Mouse (Mus musculus): Measurements from ENCODE around the gene Hdhd3. TPM values are rescaled to one million over a fixed set of nuclear protein-coding genes. Genes with fewer than 3 reads are reported as not detected.

Hdhd3 gene
- polyA plus RNA-seq, 2 experiments = 7.6 to 15.0 TPM

DNA sequence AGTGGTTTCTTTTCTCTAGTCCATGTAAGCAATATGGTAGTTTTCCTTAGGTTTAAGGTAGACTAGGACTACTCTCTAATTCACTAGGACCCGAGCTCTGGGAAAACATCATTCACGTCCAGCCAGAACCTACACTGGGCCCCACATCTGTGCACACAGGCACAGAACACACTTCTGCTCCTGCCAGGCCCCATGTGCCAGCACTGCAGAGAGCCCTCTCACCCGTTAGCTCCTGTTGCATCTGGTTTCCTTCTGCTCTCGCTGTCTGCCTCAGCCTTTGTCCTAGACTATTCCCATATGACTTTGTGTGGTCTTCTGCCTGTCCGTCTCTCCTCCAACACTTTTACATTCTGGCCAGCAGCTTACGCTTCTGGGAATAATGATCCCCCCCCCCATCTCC is 30.5 kb upstream of the Hdhd3 start:
- no peak overlapping the region for H3K4me2 ChIP-seq (replicated peaks; ENCODE audit: low read depth, low read length, severe bottlenecking)
- peak; percentile 6 for DNase-seq (ENCODE audit: low spot score)
- 50% methylated on average over 6 of the region's 6 CpGs for WGBS
- no peak overlapping the region; the same call in 1 of the 2 replicates for H3K27ac ChIP-seq (replicated peaks; ENCODE audit: low read depth, low read length)
- H3K27me3 ChIP-seq (ENCODE audit: control insufficient read depth, insufficient read depth, low read length) = no peaks in the 10 kb centered on the region
- no peak for TF ChIP-seq POLR2A (IDR thresholded peaks at IDR 0.05; ENCODE audit: borderline replicate concordance, extremely low read depth, insufficient read depth, insufficient read length)
- peaks cover 7% of the 10 kb centered on the region for H3K4me1 ChIP-seq (ENCODE audit: control insufficient read depth, insufficient read depth, low read length)
- H3K9ac ChIP-seq (ENCODE audit: low read depth, low read length, severe bottlenecking) = no peak overlapping the region
- no peaks in the 10 kb centered on the region for H3K9me3 ChIP-seq (ENCODE audit: control insufficient read depth, low read length)
- no peaks in the 10 kb centered on the region for H3K36me3 ChIP-seq (ENCODE audit: control insufficient read depth, insufficient read depth, low read length)
- ATAC-seq (ENCODE audit: low FRiP score, low read depth) = no peak
- H3K4me3 ChIP-seq (replicated peaks; ENCODE audit: low read length) = no peak overlapping the region

DNA sequence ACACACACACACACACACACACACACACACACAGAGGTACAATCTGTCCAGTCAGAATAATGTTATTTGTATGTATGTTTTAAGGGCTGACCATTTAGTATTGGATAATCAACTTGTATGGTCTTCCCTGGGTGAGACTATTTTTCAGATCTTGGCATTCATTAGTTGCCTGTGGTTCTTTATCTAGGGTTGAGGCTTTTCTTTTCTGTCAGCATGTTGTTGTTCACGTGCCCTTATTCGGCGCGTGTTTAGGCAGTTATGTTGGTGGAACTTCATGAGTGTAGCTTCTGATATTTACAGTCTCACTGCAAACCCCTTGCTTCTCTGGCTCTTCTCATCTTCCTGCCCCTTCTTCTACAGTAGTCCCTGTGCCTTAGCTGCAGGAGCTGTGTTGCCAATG is 24.4 kb upstream of the Hdhd3 start:
- no peak for ATAC-seq (ENCODE audit: low FRiP score, low read depth)

GRCm38 (mm10) chr4:62526256-62526655 is 23.0 kb upstream of the Hdhd3 start:
- no peak for DNase-seq (ENCODE audit: low spot score)
- Histone ChIP-seq H3K9me3 (ENCODE audit: control insufficient read depth, low read length) (no peaks in the 10 kb centered on the region), H3K27me3 (ENCODE audit: control insufficient read depth, insufficient read depth, low read length) (no peaks in the 10 kb centered on the region), H3K4me2 (replicated peaks; ENCODE audit: low read depth, low read length, severe bottlenecking) (no peak overlapping the region), H3K4me3 (replicated peaks; ENCODE audit: low read length) (no peak overlapping the region), H3K27ac (replicated peaks; ENCODE audit: low read depth, low read length) (no peak overlapping the region), H3K9ac (ENCODE audit: low read depth, low read length, severe bottlenecking) (no peak overlapping the region), H3K4me1 (ENCODE audit: control insufficient read depth, insufficient read depth, low read length) (peaks cover 10% of the 10 kb centered on the region; the same call in 1 of the 2 replicates), H3K36me3 (ENCODE audit: control insufficient read depth, insufficient read depth, low read length) (peaks cover 10% of the 10 kb centered on the region; the same call in 1 of the 2 replicates)
- no peak for TF ChIP-seq POLR2A (IDR thresholded peaks at IDR 0.05; ENCODE audit: borderline replicate concordance, extremely low read depth, insufficient read depth, insufficient read length)
- WGBS = 59% methylated on average over 2 of the region's 2 CpGs
- no peak for ATAC-seq (ENCODE audit: low FRiP score, low read depth)

More for the DNA sequence above, 24.4 kb upstream of the Hdhd3 start:
- 85% methylated on average over 4 of the region's 4 CpGs for WGBS
- H3K4me1 ChIP-seq (ENCODE audit: control insufficient read depth, insufficient read depth, low read length) = peaks cover 10% of the 10 kb centered on the region; the same call in 1 of the 2 replicates
- peaks cover 10% of the 10 kb centered on the region; the same call in 1 of the 2 replicates for H3K36me3 ChIP-seq (ENCODE audit: control insufficient read depth, insufficient read depth, low read length)
- H3K4me3 ChIP-seq (replicated peaks; ENCODE audit: low read length) = no peak overlapping the region
- H3K27ac ChIP-seq (replicated peaks; ENCODE audit: low read depth, low read length) = no peak overlapping the region
- TF ChIP-seq POLR2A (IDR thresholded peaks at IDR 0.05; ENCODE audit: borderline replicate concordance, extremely low read depth, insufficient read depth, insufficient read length) = no peak
- DNase-seq (ENCODE audit: low spot score) = no peak
- H3K4me2 ChIP-seq (replicated peaks; ENCODE audit: low read depth, low read length, severe bottlenecking) = no peak overlapping the region
- no peak overlapping the region for H3K9ac ChIP-seq (ENCODE audit: low read depth, low read length, severe bottlenecking)
- no peaks in the 10 kb centered on the region for H3K9me3 ChIP-seq (ENCODE audit: control insufficient read depth, low read length)
- no peaks in the 10 kb centered on the region for H3K27me3 ChIP-seq (ENCODE audit: control insufficient read depth, insufficient read depth, low read length)

- peak overlapping the region; percentile 56 for H3K4me3 ChIP-seq (replicated peaks; ENCODE audit: low read length)
- DNase-seq (ENCODE audit: low spot score) (no peak), ATAC-seq (ENCODE audit: low FRiP score, low read depth) (no peak)
- no peak overlapping the region for H3K27ac ChIP-seq (replicated peaks; ENCODE audit: low read depth, low read length)
- H3K4me1 ChIP-seq (ENCODE audit: control insufficient read depth, insufficient read depth, low read length) = peaks cover 8% of the 10 kb centered on the region; the same call in 1 of the 2 replicates
- H3K4me2 ChIP-seq (replicated peaks; ENCODE audit: low read depth, low read length, severe bottlenecking) = peak overlapping the region; percentile 72
- TF ChIP-seq POLR2A (IDR thresholded peaks at IDR 0.05; ENCODE audit: borderline replicate concordance, extremely low read depth, insufficient read depth, insufficient read length) = no peak
- no peaks in the 10 kb centered on the region for H3K9me3 ChIP-seq (ENCODE audit: control insufficient read depth, low read length)
- H3K27me3 ChIP-seq (ENCODE audit: control insufficient read depth, insufficient read depth, low read length) = no peaks in the 10 kb centered on the region
- WGBS = 2% methylated on average over 10 of the region's 10 CpGs
- no peak overlapping the region for H3K9ac ChIP-seq (ENCODE audit: low read depth, low read length, severe bottlenecking)
- H3K36me3 ChIP-seq (ENCODE audit: control insufficient read depth, insufficient read depth, low read length) = peaks cover 10% of the 10 kb centered on the region; the same call in 1 of the 2 replicates
These were observed 22.2 kb upstream of the Hdhd3 start for GRCm38 (mm10) chr4:62525489-62525811.

DNA sequence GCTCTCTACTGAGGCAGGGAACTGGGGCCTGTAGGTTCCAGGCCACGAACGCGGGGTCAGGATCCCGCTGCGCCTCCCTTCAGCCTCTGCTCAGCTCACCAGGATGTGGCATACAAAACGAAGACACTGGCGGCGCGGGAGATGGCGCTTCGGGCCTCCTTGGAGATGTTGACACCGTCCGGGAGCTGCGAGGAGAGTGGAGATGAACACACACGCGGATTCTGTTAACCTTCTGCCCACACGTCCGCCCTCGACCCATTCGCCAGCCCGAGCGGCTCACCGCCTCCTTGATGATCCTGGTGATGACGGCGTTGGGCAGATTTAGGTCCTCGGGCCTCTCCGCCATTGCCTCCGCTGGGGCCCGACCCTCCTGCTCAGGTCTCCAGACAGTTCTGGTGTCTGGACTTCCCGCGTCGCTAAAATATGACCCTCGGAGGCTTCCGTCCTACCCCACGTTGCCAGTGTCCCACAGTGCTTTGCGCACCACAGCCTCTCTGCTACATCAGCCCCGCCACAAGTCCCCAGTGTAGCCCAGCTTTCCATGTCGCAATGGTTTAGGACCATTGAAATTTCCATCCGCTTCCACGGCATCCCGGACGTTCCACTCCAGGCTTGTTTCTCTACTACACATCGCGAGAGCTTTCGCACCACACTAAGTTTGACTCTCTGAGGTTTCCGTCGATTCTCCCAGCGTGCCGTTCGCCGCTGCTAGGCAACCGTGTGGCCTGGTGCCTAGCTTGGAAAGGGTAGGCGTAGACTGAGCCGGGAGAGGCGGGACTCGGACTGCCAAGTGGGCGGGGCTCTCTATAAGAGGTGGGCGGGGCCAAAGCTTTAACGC is 21.6 kb upstream of the Hdhd3 start, which contains the start of the genes Pole3 and 4933430I17Rik:
Gene Pole3 (minus strand): TSS at position 418 of the 838 bp plus-strand sequence.
Gene 4933430I17Rik (plus strand): TSS at position 719 of the 838 bp plus-strand sequence.
- Histone ChIP-seq H3K4me1 (ENCODE audit: control insufficient read depth, insufficient read depth, low read length) (peaks cover 10% of the 10 kb centered on the region; the same call in 1 of the 2 replicates), H3K9me3 (ENCODE audit: control insufficient read depth, low read length) (no peaks in the 10 kb centered on the region), H3K4me2 (replicated peaks; ENCODE audit: low read depth, low read length, severe bottlenecking) (peak within 1 kb of the TSS; percentile 72), H3K36me3 (ENCODE audit: control insufficient read depth, insufficient read depth, low read length) (peaks cover 10% of the 10 kb centered on the region; the same call in 1 of the 2 replicates), H3K27me3 (ENCODE audit: control insufficient read depth, insufficient read depth, low read length) (no peaks in the 10 kb centered on the region), H3K9ac (ENCODE audit: low read depth, low read length, severe bottlenecking) (peak within 1 kb of the TSS; percentile 76), H3K4me3 (replicated peaks; ENCODE audit: low read length) (peak within 1 kb of the TSS; percentile 56), H3K27ac (replicated peaks; ENCODE audit: low read depth, low read length) (peak within 1 kb of the TSS; percentile 95)
- TF ChIP-seq POLR2A (IDR thresholded peaks at IDR 0.05; ENCODE audit: borderline replicate concordance, extremely low read depth, insufficient read depth, insufficient read length) = peak; percentile 39; the same call in 1 of the 2 replicates
- peak; percentile 99 for ATAC-seq (ENCODE audit: low FRiP score, low read depth)
- DNase-seq (ENCODE audit: low spot score) = peak; percentile 98
- WGBS = under 1% methylated on average over 53 of the region's 59 CpGs

Measured in limb, embryonic 14.5 days (tissue).